Mouse (Mus musculus) intestine, postnatal 0 days (tissue): ENCODE measurements around the gene Syk. TPM values are rescaled to one million over a fixed set of nuclear protein-coding genes. Genes with fewer than 3 reads are reported as not detected.

Experiments
- ATAC-seq: fragments of 200-750 bp; cut with Nextera tagmentation; 2 replicates; pipeline ENCODE4 v1.8.0; 2017; ENCODE audit warnings: mild to moderate bottlenecking, moderate TSS enrichment, moderate library complexity
- H3K27ac ChIP-seq: fragments of 300-500 bp; sonication (generic); 2 replicates; pipeline ENCODE4 v1.5.1; 2014; ENCODE audit warnings: mild to moderate bottlenecking, low read depth, low read length, moderate library complexity
- H3K27me3 ChIP-seq: fragments of 300-500 bp; sonication (generic); replicated peaks from 2 replicates; pipeline ENCODE4 v1.6.1; 2014; ENCODE audit warnings: low read length, mixed read lengths; ENCODE audit not compliant: control insufficient read depth, insufficient read depth
- H3K36me3 ChIP-seq: fragments of 300-500 bp; sonication (generic); 2 replicates; pipeline ENCODE4 v1.6.1; 2014; ENCODE audit warnings: mild to moderate bottlenecking, moderate library complexity; ENCODE audit not compliant: control insufficient read depth, insufficient read depth
- H3K4me1 ChIP-seq: fragments of 300-500 bp; sonication (generic); replicated peaks from 2 replicates; pipeline ENCODE4 v1.6.1; 2014; ENCODE audit warnings: antibody characterized with exemption, low read length, mixed read lengths; ENCODE audit not compliant: control insufficient read depth, insufficient read depth
- H3K4me2 ChIP-seq: fragments of 300-500 bp; sonication (generic); replicated peaks from 2 replicates; pipeline ENCODE4 v1.6.1; 2014; ENCODE audit warnings: low read depth, mild to moderate bottlenecking, moderate library complexity
- H3K4me3 ChIP-seq: fragments of 300-500 bp; sonication (generic); 2 replicates; pipeline ENCODE4 v1.5.1; 2014; ENCODE audit warnings: low read depth, low read length
- H3K9ac ChIP-seq: fragments of 300-500 bp; sonication (generic); 2 replicates; pipeline ENCODE4 v1.6.1; 2014; ENCODE audit warnings: mild to moderate bottlenecking, low read depth, low read length
- H3K9me3 ChIP-seq: fragments of 300-500 bp; sonication (generic); 2 replicates; pipeline ENCODE4 v1.6.1; 2016; ENCODE audit warnings: mixed run types; ENCODE audit not compliant: control insufficient read depth
- CTCF ChIP-seq: sonication (generic); IDR thresholded peaks from 2 replicates; pipeline ENCODE4 v1.5.1; 2016; ENCODE audit warnings: low read depth, mild to moderate bottlenecking, control low read depth, antibody characterized with exemption, moderate library complexity
- WGBS: fragments of 180-500 bp; shearing (Covaris S2); extraction: QIAGEN DNeasy Blood & Tissue Kit; methylation state at CpG from one replicate; pipeline ENCODE4 v1.1.7; 2014; 5-methylcytosine and 5-hydroxymethylcytosine counted together
- polyA plus RNA-seq: library from polyadenylated mRNA; unstranded; fragments of >200 nt; fragmentation: Nextera tagmentation; extraction: Ambion mirVana; gene quantifications from 2 replicates; pipeline ENCODE4 v1.2.1, GENCODE M21; 2015

The Syk gene
- polyA plus RNA-seq, 1 experiment from 2014 or later = 2.0 TPM

GRCm38 (mm10) chr13:52649791-52650418 is 66.9 kb downstream of the Syk start:
- ATAC-seq = no peak
- Histone ChIP-seq H3K36me3 (no peaks in the 10 kb centered on the region; the same call in 1 of the 2 replicates), H3K27me3 (no peaks in the 10 kb centered on the region), H3K27ac (no peak overlapping the region), H3K4me2 (no peak overlapping the region), H3K9me3 (no peaks in the 10 kb centered on the region), H3K9ac (no peak overlapping the region), H3K4me1 (no peaks in the 10 kb centered on the region), H3K4me3 (no peak overlapping the region)
- WGBS = 95% methylated on average over 6 of the region's 6 CpGs
- no peak for TF ChIP-seq CTCF

DNA sequence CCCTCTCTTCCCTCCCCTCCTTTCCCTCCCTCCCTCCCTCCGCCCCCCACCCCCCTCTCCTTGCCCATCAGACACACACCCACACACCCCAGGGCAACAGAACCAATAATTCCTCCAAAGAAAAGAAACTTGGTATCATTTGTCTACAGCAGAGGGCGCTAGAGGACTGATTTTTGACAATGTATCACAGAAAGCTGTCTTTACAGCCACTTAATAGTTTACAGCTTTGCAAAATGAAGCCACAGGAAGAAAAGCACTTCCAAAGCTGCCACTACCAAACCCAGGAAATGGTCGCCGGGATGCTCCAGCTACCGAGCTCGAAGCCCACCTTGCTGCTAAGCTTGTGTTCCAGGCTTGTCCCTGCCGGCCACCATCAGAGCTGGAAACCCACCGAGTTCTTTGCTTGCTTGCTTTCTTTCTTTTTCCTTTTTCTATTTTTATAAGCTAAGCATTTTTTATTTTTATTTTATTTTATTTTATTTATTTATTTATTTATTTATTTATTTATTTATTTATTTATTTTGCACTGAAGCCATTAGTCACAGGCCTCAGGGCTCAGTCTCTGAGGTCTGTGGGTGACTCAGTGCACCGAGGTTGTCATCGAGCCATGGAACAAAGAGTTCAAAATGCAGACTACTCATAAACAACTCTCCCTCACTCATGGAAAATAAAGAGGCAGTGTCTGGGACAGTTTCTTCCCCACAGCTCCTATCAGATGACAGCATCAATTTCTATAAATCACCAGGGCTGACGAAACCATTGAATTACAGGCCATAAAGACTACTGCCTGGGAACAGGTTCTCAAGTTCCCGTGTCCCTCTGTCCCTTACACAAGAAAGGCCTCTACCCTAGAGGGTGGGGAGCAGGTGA is 68.6 kb downstream of the Syk start:
- Histone ChIP-seq H3K36me3 (no peaks in the 10 kb centered on the region; the same call in 1 of the 2 replicates), H3K9ac (no peak overlapping the region), H3K27ac (no peak overlapping the region; the same call in 1 of the 2 replicates), H3K4me2 (no peak overlapping the region), H3K27me3 (no peaks in the 10 kb centered on the region), H3K4me3 (no peak overlapping the region), H3K9me3 (no peaks in the 10 kb centered on the region), H3K4me1 (no peaks in the 10 kb centered on the region)
- WGBS = 35% methylated on average over 11 of the region's 12 CpGs
- ATAC-seq = peak; percentile 84
- TF ChIP-seq CTCF = peak; percentile 76

GRCm38 (mm10) chr13:52652253-52652628 is 69.3 kb downstream of the Syk start:
- Histone ChIP-seq H3K4me2 (no peak overlapping the region), H3K9me3 (no peaks in the 10 kb centered on the region), H3K9ac (no peak overlapping the region), H3K4me3 (no peak overlapping the region), H3K36me3 (no peaks in the 10 kb centered on the region; the same call in 1 of the 2 replicates), H3K4me1 (no peaks in the 10 kb centered on the region), H3K27me3 (no peaks in the 10 kb centered on the region), H3K27ac (no peak overlapping the region; the same call in 1 of the 2 replicates)
- TF ChIP-seq CTCF = no peak
- 61% methylated on average over 8 of the region's 8 CpGs for WGBS
- ATAC-seq = no peak

DNA sequence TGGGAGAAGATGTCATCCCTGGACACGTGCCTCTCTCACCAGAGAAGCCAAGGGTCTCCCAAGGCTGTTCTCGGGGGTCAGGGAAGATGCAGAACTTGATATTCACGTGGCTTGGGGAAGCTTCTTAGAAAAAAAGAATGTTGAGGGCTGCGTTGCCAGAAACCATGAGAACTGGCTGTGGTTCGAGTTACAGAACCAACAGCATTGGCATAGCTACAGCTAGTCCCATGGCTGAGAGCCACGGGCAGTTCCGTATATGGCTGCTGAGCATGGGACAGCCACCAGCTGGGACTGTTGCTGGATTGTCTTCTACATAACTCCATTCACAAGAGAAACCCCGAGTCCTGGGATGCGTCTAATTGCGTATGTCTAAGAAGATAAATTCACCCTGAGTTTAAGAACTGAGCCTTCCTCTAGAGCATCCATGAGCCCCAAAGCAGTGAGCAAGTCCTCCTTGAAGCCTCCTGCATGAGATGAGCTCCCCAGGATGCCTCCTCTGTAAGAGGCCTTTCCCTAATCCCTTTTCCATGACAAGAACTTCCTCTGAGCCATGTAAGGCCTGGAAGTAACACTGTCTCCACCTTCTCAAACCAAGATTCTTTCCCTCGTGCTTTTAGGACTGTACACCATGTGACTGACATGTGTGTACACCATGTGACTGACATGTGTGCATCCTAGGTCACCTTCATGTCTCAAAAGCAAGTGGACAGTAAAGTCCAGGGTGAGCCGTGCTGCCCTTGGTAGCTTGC is 71.3 kb downstream of the Syk start:
- H3K27ac ChIP-seq = no peak overlapping the region
- ATAC-seq = no peak
- H3K27me3 ChIP-seq = no peaks in the 10 kb centered on the region
- no peaks in the 10 kb centered on the region for H3K36me3 ChIP-seq
- H3K4me1 ChIP-seq = no peaks in the 10 kb centered on the region
- WGBS = 70% methylated on average over 12 of the region's 12 CpGs
- no peaks in the 10 kb centered on the region for H3K9me3 ChIP-seq
- no peak overlapping the region for H3K4me2 ChIP-seq
- no peak overlapping the region for H3K4me3 ChIP-seq
- no peak overlapping the region for H3K9ac ChIP-seq
- TF ChIP-seq CTCF = no peak

DNA sequence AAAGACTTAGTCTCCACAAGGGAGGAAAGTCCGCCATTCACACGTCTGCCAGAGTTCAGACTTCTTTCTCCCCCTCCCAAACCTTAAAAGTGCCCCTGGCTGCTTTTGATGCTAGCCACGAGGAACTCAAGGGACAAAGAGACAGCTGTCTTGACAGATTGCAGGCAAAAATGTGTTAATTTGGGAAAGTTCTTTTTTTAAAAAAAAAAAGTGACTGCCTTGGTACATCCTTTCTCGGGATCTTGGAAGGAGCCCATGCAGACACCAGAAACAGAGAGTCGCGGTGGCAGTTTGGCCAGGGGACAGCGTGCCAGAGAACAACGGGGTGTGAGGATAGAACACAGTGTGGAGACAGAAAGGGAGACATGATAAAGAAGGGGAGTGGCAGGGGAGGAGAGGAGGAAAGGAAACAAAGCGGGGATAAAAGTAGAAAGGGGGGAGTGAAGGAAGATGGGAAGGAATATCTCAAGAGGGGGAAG is 71.9 kb downstream of the Syk start:
- ATAC-seq = no peak
- Histone ChIP-seq H3K27me3 (no peaks in the 10 kb centered on the region), H3K36me3 (no peaks in the 10 kb centered on the region), H3K4me1 (no peaks in the 10 kb centered on the region), H3K9me3 (no peaks in the 10 kb centered on the region), H3K27ac (no peak overlapping the region), H3K4me3 (no peak overlapping the region), H3K9ac (no peak overlapping the region), H3K4me2 (no peak overlapping the region)
- no peak for TF ChIP-seq CTCF
- 42% methylated on average over 9 of the region's 9 CpGs for WGBS

DNA sequence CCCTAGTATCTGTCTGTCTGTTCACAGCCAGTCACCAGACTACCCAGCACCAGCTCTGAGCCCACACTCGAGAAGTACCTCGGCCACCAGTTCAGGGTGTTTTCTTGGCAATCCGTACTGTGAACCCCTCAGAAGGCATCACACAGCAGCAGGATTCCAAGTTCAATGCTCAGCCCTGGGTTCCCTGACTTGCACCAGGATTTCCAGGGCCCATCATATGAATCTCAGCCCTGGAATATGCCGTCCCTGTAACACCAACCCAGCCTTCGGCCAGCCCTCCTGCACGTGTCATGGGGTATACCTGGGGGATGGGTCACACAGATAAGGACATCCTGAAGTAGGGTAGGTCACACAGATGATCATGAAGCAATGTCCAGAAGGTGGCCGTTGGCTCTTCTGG is 75.0 kb downstream of the Syk start:
- no peak overlapping the region for H3K4me3 ChIP-seq
- no peaks in the 10 kb centered on the region for H3K4me1 ChIP-seq
- ATAC-seq = 0 out of 2 replicates have a peak, but pooled peaks have one; percentile 10

More for the DNA sequence above, 75.0 kb downstream of the Syk start:
- Histone ChIP-seq H3K36me3 (no peaks in the 10 kb centered on the region), H3K27ac (no peak overlapping the region), H3K9me3 (no peaks in the 10 kb centered on the region), H3K9ac (no peak overlapping the region), H3K27me3 (no peaks in the 10 kb centered on the region), H3K4me2 (no peak overlapping the region)
- no peak for TF ChIP-seq CTCF
- 76% methylated on average over 7 of the region's 7 CpGs for WGBS
